Mouse (Mus musculus): Measurements from ENCODE around the gene Ncor2.

Gene Ncor2

DNA sequence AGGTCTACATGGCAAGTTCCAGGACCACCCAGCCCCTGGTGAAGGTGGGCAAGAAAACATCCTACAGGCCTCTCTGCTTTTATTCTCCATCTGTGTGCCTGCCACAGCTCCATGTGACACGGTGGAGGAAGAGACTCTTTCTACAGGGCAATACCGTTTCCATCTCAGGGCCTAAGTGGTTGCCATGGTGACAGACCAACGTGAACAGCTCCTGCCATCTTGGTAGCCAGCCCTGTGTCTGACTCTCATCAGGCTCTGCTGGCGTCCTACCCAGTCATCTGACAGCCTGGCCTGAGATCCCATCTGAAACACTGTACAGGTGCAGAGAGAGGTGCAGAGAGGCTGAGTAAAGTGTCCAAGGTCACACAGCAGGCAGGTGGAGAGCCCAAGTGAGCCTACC, 45.4 kb downstream of the Ncor2 start:
- intact Hi-C loops (cut with DNase I) = no loop called here

- intact Hi-C loops (cut with DNase I) = no loop called here
Observed at GRCm38 (mm10) chr5:125132566-125133260, 46.3 kb downstream of the Ncor2 start.

DNA sequence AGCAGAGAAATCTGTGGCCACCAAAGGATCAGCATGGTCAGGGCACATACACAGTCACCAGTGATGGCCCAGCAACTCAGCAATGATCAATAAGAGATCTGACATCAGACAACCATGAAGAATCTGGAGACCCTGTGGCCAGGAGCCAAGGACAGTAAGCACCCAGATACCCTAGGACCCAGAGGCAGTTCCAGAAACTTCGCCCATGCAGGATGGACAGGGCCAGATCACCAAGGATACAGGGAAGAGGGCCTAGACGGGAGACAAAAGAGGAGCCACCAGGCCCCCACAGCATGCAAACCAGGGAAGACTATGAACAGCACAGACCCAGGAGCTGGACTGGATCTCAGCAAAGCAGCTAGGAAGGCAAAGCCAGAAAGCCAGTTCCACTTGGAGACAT, 47.0 kb downstream of the Ncor2 start:
- intact Hi-C loops (cut with DNase I) = no loop called here

- intact Hi-C loops (cut with DNase I) = no loop called here
Observed at GRCm38 (mm10) chr5:125130406-125130805, 48.6 kb downstream of the Ncor2 start.

GRCm38 (mm10) chr5:125128939-125129385, 50.1 kb downstream of the Ncor2 start:
- intact Hi-C loops (cut with DNase I) = no loop called here

GRCm38 (mm10) chr5:125127920-125128319, 51.1 kb downstream of the Ncor2 start:
- intact Hi-C loops (cut with DNase I) = no loop called here

GRCm38 (mm10) chr5:125127426-125127825, 51.6 kb downstream of the Ncor2 start:
- intact Hi-C loops (cut with DNase I) = no loop called here

DNA sequence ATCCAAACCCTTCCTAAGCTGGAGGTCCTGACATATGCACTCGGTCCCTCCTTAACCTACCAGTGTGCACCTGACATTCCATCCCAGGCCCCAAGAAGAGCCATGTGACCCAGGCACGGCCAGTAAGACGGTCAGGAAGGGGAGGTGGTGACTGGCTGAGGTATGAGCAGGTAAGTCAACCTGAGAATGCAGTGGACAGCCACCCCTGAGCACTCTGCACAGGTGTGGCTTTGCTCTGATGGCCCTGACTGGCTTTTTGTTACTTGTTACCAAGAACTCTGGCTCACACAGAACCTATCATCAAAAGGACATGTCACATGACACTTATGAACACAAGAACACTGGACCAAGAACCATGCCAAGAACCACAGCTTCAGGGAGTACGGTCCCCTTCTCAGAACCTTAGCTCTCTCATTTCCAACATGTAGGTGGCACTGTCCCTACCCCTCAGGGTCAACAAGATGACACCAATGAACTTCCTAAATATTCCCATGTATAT, 53.0 kb downstream of the Ncor2 start:
- intact Hi-C loops (cut with DNase I) = no loop called here

DNA sequence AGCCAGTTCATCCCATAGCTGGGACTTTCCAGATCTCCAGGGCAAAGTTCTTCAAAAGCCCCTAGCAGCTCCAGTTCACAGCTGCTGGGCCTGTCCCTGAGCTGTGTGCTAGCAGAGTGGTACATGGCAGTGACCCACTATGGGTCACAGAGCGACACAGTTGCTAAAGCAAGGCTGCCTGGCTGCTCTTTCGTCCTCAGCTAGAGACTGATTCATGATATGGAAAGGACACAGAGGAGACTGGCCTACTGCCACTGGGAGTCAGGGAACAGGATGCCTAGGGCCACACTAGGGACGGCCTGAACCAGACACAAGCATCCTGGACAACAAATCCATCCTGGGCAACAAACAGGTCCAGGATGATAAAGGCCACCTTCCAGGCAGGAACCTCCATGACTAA, 53.8 kb downstream of the Ncor2 start:
- intact Hi-C loops (cut with DNase I) = no loop called here

DNA sequence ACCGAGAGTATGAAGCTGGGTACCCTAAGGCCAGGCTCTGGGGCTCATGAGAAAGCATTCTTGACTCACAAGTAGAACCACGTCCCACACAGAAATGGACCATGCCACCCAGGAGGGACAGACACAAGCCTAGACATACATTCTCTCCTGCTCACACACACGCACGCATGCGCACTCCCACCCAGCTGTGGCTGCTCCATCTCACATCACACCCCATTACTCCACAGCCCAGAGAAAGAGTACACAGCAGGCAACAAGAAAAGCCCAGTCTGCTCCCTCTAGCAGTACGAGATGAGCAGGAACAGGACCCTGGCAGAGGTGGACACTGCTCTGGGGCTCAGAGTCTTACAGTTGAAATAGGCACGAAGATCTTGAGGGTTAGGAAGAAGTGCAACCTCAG, 55.0 kb downstream of the Ncor2 start:
- intact Hi-C loops (cut with DNase I) = no loop called here

DNA sequence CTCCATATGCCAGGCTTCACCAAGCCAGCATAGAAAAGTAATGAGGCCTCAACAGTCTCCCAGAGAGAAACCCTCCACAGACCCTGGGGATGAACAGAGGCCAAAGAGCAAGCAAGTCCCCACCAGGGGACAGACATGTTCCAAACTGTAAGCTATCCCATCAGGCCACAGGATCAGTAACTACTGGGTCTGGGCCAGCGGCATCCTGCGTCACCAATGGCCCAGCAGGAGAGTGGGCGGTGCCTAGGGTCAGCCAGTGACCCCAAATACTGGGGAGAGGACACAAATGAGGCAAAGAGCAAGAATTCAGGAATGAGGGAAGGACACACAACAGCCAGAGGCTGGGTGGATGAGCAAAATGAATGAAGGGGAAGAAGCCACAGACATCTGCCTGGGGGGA, 55.8 kb downstream of the Ncor2 start:
- intact Hi-C loops (cut with DNase I) = no loop called here

- intact Hi-C loops (cut with DNase I) = no loop called here
Observed at GRCm38 (mm10) chr5:125122546-125122945, 56.5 kb downstream of the Ncor2 start.

- intact Hi-C loops (cut with DNase I) = no loop called here
Observed at GRCm38 (mm10) chr5:125122049-125122448, 57.0 kb downstream of the Ncor2 start.

- intact Hi-C loops (cut with DNase I) = no loop called here
Observed at GRCm38 (mm10) chr5:125120517-125121303, 58.3 kb downstream of the Ncor2 start.

DNA sequence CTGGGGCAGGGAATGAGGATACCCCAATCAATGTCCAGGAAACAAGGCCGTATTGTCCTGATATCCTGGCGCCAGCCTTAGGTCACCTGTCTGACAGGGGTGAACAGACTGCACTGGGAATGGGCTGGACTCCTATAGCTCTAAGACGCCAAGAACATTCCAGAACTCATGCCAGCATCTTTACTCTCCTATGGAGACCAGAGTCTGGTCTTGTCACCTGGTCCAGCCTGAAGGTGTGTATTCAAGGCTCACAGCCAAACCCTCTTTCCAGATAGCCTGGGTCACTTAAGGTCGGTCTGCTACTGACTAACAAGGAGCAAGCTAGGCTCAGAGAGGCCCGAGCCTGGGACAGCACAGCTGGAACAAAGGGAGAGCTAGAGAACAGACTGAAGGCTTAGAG, 61.8 kb downstream of the Ncor2 start:
- intact Hi-C loops (cut with DNase I) = loop anchor here (5.0 kb wide), 1 partner anchor 70 kb away; no protein-coding TSS in a partner anchor

DNA sequence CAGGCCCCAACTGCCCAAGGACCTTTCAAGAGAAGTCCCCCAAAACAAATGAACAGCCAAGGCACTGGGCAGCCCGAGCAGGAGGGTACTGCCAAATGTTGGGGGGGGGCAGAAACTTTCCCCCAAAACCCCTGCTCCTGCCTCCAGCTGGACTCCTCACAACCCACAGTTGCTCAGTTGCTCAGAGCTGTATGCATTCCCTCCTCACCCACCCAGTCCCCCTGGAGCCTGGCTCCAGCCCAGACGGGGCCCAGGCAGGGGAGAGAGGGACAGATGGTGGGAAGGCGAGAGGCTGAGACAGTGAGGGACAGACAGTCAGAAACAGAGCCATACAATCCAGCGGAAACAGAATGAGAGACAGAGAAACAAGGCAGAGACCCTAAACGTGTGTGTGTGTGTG, 66.0 kb downstream of the Ncor2 start:
- intact Hi-C loops (cut with DNase I) = loop anchor here (5.0 kb wide), 1 partner anchor 206 kb away; no protein-coding TSS in a partner anchor

DNA sequence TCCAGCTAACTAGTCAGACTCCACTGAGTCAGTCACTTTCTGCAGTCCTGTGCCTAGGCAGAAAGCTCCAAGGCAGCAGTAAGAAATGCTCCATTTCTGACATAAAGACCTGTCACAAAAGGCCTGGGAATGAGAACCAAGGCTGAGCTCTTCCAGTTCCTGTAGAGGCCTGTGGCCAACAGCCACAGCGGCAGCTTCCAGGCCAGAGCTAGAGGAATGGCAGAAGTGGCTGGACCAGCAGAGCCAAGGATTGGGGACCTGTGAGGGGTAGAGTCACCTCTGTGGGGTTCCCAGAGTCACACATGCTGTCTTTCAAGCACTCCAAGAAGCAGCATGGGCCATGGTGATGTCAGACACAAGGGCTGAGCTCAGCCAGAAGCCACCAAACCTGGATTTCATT, 66.4 kb downstream of the Ncor2 start:
- intact Hi-C loops (cut with DNase I) = loop anchor here (5.0 kb wide), 1 partner anchor 205 kb away; no protein-coding TSS in a partner anchor

DNA sequence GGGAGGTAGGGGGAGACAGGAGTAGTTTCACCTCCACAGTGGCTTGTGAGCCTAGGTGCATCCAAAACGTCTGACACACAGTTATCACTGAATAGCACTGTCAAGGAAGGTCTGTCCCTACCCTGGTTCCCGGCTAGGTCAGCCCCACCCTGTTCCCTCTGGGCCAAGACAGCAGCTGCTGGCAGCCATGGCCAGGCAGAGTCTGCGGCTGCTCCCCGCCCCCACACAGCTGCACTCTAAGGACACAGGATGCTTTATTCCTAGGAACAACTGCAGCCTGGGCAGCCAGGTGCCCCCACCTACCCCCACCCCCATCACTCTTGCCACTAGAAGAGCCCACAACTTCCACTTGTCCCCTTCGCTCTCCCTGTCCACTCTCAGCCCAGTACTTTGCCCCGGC, 67.9 kb downstream of the Ncor2 start:
- intact Hi-C loops (cut with DNase I) = loop anchor here (5.0 kb wide), 1 partner anchor 204 kb away; no protein-coding TSS in a partner anchor

- intact Hi-C loops (cut with DNase I) = loop anchor here (5.0 kb wide), 1 partner anchor 203 kb away; no protein-coding TSS in a partner anchor
Observed at GRCm38 (mm10) chr5:125110722-125111121, 68.3 kb downstream of the Ncor2 start.

GRCm38 (mm10) chr5:125110196-125110595, 68.8 kb downstream of the Ncor2 start:
- intact Hi-C loops (cut with DNase I) = loop anchor here (5.0 kb wide), 1 partner anchor 203 kb away; no protein-coding TSS in a partner anchor

DNA sequence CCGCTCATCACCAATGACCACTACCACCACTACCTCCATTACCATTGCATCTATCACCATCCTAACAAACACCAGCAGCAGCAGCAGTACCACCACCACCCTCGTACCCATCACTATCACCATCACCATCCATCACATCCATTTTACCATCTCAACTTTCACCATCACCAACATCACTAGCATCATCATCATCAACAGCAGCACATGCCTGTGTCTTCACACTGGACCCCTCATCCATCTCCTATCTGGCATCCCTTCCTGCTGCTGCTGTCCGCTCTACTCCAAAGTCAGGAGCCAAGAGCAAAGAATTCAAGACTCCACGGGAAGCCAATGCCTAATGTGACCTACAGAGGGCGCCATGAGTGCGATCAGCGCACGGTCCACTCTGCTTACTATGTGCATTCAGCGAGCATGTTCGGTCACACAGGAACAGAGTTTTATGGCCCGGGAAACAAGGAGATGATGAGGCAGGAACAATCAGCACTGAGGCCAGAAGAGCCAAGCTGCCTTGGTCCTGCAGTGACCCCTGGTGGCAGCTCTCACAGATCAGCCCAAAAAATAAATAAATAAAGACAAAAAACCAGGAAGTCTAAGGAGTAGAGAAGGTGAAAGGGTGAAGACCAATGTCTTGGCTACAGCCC, 71.9 kb downstream of the Ncor2 start:
- intact Hi-C loops (cut with DNase I) = loop anchor here (5.0 kb wide), 1 partner anchor 160 kb away; no protein-coding TSS in a partner anchor
